Mouse (Mus musculus) testis, adult 2 months (tissue): ENCODE data around the gene Ahnak2.

Experiments
- CTCF ChIP-seq: fragments of 200-500 bp; IDR thresholded peaks from 2 replicates; pipeline ENCODE4 v1.5.1; 2012; ENCODE audit warnings: low read depth, mild to moderate bottlenecking, inconsistent platforms, low read length, moderate library complexity; ENCODE audit not compliant: control insufficient read depth, insufficient read depth, insufficient replicate concordance
- POLR2A ChIP-seq: fragments of 200-500 bp; IDR thresholded peaks from 2 replicates; pipeline ENCODE4 v1.6.1; 2012; ENCODE audit warnings: low read depth, mild to moderate bottlenecking, inconsistent platforms, low read length, moderate library complexity; ENCODE audit not compliant: control insufficient read depth

GRCm38 (mm10) chr12:112801864-112802846, at the start of gene Ahnak2:
- TF ChIP-seq CTCF (no peak), POLR2A (no peak)
